Mouse (Mus musculus) layer of hippocampus, postnatal 25 days (tissue): ENCODE measurements around the gene Gm17660. TPM values are rescaled to one million over a fixed set of nuclear protein-coding genes. Genes with fewer than 3 reads are reported as not detected.
A peak's percentile ranks its signal among the peaks of the same experiment; 100 is the strongest.
"Not testable (repeated sequence)": the region's sequence is repeated elsewhere in the genome, so short reads cannot be mapped to it uniquely, and the experiment has no call there.

Experiments used
- DNase-seq, 2 experiments: peaks; one replicate each; pipeline ENCODE4 v3.0.0; 2022; ENCODE audit warnings: mixed read lengths in 2 of 2, low spot score in 1 of 2; ENCODE audit errors: extremely low spot score in 1 of 2
- microRNA-seq, 2 experiments: library from miRNA; unstranded; fragments of <30 nt; microRNA quantifications; one replicate each; pipeline ENCODE4 v1.2.0; 2021
- total RNA-seq, 2 experiments: library from RNA; stranded (reverse); gene quantifications; 2 replicates each; pipeline ENCODE4 v1.2.3; 2021

The Gm17660 gene
- total RNA-seq, 2 experiments from 2014 or later: 0.76 TPM; not detected in 1

DNA sequence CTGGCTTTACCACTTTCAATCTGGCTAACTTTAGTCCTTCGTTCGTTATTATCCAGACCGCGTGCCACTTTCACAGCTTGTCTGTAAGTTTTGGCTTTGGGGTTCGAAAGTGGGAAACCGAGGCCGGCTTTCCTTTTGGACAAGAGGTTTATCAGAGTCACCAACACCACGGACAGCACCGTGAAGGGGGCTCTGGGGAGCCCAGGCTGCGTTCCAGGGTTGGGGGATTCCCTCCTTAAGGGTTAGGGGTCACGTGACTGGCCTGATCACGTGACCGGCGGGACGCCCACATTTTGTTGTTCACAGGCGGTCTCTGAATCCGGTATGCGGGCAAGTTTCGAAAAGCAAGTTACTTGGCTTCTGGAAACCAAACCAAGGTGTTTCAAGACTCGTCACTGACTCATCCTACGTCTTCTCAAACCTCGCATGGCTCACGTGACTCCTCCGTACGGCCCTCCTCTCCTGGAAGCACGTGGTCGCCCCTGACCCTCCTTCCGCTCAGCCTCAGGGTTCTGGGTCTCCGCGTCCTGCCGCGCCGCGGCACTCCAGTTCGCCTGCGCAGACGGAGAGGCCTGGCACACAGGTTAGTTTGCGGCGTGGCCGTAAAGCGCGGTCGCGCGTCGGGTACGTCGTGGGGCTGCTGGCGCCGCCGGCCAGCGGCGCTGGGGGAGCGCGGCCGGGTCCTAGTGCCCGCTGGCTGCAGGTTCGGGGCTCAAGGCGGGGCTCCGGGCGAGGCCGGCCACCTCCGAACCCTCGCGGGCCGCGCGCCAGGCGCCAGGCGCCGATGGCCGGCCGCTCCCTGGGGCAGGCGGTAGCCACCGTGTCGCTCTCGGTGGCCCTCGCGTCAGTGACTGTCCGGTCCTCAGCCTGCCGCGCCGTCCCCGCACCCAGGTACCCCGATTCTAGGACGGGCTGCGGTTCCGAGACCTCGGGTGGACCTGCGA is 30.9 kb downstream of the Gm17660 start, which contains the start of gene Nudt9:
Nudt9 (plus strand) TSS at position 51 of the 944 bp plus-strand sequence.
- DNase-seq: peak; percentile 89 to 94

DNA sequence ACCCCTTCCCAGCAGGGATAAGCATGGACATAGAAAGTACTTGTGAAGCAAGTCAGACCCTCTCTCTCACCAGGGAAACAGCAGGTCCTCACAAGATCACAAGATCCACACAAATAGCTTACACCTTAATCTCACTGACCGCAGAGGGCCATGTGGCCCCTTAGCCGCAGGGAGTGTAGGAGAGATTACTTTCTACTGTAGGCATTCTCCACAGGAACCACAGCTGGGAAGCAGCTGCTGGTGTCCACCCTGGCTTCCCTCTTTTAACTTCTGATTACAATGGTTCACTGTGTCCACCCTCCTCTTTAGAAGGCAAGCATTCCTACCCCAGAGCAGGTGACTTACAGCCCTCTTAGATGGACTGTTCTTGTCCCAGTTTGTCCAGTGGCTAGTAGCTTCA is 33.7 kb downstream of the Gm17660 start:
- no peak for DNase-seq

DNA sequence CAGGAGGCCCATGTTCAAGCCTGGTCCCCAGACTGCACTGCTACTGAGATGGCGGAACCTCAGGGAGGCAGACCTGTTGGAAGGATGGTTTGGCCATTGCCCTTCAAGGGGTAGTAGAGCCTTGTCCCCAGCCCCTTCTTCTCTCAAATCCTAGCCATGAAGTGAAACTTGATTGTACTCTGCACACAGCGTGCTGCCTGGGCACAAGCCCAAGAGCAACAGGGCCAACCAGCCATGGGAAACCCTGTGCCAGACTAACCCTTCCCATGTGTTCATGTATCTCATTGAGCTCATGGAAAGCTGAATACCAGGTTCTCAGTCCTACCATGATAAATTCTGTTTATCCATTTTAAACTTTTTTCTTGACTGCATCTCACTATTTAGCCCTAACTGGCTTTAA is 34.5 kb downstream of the Gm17660 start:
- no peak for DNase-seq

DNA sequence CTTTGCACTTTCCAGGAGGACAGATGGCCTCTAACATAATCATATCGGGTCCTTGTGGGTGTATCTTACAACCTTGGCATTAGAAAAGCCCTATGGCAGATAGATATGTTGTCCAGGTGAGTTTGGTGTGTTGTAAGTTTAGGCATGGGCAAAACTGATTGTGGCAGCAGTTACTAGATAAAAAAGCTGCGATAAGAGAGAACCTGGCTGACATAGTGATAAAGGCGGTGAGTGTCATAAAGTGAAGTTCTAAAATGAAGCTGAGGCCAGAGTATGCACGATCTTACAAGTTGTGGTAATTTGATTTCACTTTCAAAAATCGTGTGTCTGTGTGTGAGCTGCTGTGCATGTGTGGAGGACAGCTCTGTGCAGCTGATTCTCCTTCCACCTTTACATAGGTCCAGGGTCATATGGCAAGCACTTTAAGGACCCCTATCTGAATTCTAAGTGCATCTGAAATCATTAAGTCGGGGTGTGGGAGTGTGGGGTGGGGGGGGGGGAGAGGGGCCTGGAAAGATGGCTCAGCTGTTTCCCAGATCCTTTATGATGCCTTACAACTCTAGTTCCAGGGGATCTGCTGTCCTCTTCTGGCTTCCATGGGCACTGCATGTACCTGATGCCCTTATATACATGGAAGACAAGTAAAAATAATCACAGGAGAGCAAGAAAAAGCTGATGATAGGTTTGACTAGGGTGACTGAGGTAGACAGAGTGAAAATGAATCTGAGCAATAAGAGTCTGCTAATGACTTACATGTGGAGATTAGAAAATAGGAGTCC is 38.1 kb downstream of the Gm17660 start:
- peak in 1 of 2 experiments; percentile 57 for DNase-seq

DNA sequence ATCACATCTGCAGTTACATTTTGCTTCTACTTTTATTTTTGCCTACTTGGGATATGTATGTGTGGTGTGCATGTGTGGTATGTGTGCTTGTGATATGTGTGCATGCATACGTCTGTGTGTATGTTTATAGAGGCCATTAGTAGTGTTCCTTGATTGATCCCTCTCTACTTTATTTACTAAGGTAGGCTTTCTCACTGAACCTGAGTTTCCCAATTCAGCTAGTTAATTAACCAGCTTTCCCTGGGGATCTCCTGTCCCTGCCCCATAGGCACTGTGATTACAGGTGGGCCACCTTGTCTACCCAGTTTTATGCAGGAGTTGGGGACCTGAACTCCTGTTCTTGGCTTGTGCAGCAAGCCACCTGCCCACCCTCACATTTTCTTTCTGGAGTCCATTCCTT is 40.7 kb downstream of the Gm17660 start:
- DNase-seq: no peak

DNA sequence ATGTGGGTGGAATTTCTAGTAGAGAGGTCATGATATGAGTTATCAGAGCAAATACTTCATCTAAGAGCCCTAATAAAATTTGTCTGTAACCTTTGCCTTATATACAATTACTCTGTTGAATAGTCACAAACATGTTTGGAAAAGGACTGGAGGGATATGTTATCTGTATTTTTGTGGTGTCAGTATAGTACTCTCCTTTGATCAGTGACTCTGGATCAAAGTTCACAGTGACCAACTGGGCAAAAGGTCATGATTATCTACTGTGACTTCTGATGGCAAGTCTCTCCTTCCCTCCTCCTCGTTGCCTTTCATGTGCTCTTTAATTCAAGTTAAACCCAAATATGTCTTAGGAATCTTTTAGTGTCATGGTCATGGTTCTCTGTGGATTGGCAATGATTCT is 41.6 kb downstream of the Gm17660 start:
- DNase-seq: no peak

DNA sequence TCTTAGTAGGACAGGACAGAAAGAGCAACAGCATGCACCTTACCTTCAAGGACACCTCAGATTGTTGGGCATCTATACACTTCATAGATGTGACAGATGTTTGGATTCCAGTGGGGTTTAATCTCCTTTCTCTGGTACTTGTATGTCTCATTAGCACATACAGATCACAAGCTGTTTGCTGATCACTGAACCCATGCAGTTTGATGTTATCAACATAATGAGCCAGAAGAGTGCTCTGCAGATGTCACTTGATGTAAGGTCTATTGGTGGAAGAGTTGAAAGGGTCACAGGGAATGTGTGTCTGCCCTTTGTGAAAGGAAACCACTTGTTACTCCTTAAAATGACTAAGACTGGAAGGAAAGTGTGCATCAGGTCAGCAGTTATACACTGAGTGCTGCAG is 42.3 kb downstream of the Gm17660 start:
- no peak for DNase-seq

DNA sequence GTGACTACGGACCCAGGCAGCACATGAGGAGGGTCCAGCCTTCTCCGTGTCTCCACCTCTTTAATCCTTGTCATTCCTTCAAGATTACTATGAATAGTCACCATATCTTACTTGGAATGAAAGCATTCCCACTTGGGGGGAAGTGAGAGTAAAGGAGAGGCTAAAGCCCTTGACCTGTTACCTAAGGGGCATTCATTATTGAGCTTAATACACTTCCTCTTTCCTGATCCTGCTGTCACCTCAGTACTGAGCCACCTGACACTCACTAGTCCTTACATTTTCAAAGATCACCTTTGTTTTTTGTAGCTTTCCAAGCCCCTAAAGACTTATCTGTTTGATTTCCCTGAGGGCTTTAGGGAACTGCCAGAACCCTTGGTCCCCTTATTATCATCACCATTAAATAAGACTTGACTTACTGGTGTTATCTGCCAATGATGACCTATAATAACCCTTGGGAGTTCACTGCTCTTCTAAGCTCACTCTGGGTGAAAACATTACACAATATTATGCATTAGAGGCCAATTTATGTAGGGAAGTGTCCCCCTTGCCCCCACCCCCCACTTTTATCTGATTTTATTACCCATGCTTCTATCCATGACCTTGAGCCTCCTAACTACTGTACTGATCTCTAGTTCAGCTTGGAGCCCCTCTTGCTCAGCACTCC is 44.8 kb downstream of the Gm17660 start:
- DNase-seq: no peak

DNA sequence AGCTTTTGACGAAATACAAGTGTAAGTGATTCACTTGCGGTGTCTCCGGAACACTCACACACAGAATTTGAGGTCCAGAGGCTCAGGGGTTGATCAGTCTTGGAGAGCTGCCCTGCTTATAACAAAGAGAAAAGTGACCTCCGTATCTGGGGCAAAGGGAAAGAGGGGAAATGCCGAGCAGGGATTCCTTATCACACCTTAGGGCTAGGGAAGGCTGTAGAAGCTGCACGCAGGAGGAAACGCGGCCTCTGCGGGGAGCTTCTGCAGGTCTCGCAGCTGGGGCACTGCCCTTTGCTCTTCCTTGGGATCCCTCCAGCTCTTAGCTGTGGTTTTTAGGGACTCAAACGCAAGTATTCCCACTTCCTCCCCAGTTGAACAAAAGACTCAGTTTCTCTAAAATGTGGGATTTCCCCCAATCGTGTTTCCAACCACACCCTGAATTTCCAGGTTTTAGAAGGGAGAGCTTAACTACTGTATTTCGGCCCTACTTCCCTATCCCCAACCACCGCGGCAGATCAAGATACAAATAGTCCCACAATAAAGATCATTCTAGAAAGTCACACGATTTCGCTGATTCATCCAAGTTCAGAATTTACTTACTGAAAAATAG is 52.1 kb downstream of the Gm17660 start:
- DNase-seq: no peak

DNA sequence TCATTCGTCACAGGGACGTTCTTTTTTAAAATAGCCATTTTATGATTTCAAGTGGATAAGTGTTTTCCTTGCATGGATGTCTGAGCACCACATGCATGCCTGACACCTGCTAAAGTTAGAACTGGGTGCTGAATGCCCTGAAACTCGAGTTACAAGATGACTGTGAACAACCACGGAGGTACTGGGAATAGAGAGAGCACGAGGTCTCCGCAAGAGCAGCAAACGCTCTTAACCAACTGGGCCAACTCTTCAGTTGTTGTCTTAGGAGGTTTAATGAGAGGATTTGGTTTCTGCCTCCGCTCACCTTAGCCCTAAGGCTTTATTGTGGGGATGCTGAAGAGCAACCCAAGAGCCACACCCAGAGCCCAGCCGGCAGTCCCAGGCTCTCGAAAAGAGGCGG is 52.6 kb downstream of the Gm17660 start:
- DNase-seq: no peak

DNA sequence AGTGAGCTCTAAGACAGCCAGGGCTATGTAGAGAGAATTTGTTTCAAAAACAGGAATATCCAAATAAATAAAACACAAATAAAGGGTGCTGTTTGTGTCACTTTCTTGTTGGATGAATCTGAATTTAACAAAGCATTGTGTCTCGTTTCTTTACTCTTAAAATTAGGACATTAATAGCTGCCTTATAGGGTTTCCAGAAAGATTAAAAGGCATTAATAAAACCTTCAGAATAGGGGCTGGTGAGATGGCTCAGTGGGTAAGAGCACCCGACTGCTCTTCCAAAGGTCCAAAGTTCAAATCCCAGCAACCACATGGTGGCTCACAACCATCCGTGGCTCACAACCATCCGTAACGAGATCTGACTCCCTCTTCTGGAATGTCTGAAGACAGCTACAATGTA is 53.2 kb downstream of the Gm17660 start:
- DNase-seq: not testable (repeated sequence)

DNA sequence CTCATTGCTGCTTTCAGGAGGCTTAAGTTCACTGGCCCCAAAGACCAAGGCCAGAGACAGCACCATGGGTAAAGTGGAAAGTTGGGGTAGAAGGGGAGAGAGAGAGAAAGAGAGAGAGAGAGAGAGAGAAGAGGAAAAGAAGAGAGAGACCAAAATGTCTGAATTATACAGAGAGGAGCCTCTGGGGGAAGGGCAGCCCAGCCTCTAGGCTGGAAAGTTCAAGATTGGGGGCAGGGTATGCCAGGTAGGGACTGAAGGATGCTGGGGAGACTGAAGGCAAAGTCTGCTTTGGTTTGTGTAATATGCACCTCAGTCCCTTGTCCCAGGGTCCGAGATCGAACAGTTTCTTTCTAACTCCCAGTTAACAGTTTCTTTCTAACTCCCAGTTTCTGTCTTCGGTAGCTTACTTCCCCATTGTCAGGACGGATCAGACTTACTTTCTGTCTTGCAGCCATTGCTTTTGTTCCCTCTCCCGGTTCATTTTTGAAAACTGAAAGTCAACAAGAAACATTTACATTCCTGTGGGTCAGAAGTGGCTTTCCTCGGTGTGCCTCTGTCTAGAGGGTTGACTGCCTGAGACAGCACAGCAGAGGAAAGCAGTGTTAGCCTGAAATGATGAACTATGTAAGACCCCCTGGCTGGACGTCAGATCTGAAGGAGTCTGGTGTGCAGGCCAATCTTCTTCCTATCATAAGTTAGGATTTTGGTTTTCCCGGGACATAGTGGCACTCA is 54.0 kb downstream of the Gm17660 start:
- DNase-seq: no peak

DNA sequence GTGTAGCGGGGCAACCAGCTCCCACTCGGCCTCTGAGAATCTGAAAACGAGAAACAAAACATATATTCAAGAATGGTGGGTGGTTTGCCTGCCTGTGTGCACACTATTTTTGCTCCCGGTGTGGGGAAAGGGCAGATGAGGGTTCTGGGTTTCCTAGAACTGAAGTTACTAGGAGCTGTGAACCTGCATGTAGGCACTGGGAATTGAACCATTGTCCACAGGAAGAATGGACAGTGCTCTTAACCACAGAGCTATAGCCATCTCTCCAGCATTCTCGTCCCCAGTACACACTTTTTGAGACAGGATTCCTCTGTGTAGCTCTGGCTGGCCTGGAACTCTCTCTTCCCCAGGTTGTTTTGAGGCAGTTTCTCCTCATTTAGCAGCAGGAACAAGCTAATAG is 54.9 kb downstream of the Gm17660 start:
- DNase-seq: no peak

DNA sequence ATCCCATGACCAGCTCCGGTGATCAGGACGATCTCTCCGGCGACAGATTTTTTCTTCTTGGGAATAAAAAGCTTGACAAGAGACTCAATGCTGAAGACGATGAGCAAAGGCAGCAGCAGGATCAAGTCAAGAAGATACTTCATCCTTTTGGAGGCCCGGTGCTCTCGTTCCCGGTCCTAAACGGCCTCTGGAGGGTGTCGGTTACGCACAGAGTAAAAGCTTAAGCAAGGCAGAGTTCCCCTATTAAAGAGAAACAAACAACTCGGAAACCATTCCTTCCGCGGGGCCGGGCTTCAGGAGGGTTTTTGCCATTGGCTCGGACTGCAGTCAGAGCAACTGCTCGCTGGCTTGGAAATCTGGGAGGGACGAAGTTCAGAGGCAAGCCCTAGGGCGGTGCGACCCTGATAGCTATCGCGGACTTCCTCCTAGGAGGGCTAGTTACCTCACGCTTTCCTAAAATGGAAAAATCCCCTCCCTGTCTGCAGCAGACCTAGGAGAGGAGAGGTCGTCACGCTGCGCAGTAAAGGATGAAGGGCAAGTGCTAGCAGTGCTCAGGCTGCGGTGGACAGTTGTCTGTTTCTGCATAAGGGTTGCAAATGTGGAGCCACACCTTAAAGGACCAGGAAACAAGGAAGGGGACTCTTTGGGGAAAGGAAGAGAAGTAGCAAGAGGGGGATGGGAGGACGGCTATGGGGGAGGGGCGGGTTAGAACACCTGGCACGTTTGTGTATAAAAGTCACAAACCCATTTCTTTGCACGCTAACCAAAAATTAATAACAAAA is 55.6 kb downstream of the Gm17660 start, which contains the start of gene Hsd17b11:
Hsd17b11 (minus strand) TSS at position 323 of the 782 bp plus-strand sequence.
- DNase-seq: peak; percentile 48 to 54

Small RNAs within 50 kb of the gene (microRNA-seq; reads per million reads assigned to microRNA genes)
- gene Mir5619: 0.20 to 0.74 reads per million in 2 experiments

Other genes with a start within 250 kb of the Gm17660 start
- gene Klhl8, start 166.3 kb downstream of the Gm17660 start, total RNA-seq: 10 to 100 TPM; 34.2 to 34.3 TPM
- not detected for gene Hsd17b13, start 100.2 kb downstream of the Gm17660 start, total RNA-seq
- gene Hsd17b11, start 55.7 kb downstream of the Gm17660 start, total RNA-seq: 10 to 100 TPM; 50.2 to 56.0 TPM
- 10 to 100 TPM; 74.8 to 77.0 TPM for gene Nudt9, start 31.3 kb downstream of the Gm17660 start, total RNA-seq
- gene Sparcl1, start 36.1 kb upstream of the Gm17660 start, total RNA-seq: 1,000 to 10,000 TPM; 1,421 to 1,512 TPM
- gene Dspp, start 93.1 kb upstream of the Gm17660 start, total RNA-seq: under 1 TPM; 0.07 TPM
- 1 to 10 TPM; 2.9 to 3.2 TPM for gene Dmp1, start 125.0 kb upstream of the Gm17660 start, total RNA-seq
- gene Ibsp, start 221.6 kb upstream of the Gm17660 start, total RNA-seq: under 1 TPM; 0.16 to 0.30 TPM
- gene Mepe, start 247.7 kb upstream of the Gm17660 start, total RNA-seq: not detected